Mouse (Mus musculus): ENCODE measurements at regions not wholly inside any gene's neighbourhood (a gene's known extent, or its start where the extent isn't known, plus 50 kb on each side); places are given as distances from the start of the nearest gene placed in this dataset.
A peak's percentile ranks its signal among the peaks of the same experiment; 100 is the strongest.

DNA sequence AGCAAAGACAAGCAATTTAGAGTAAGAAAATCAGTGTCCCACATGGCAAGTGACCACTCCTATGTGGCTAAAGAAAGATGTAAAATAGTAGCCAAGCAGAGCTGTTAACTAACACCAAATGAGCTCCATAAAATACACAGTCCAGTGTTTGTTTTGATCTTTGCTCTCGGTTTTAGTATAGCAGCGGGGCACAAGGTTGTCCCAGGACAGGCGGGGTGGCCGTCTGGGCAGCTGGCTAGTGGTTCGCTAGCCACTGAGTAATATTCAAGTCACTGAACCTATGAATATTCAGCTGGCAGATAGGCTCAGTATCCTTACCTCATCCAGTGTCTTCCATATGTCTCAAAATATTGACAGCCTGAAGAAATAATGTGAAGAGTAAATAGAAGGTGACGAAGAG is 189.5 kb downstream of the Klf5 start:
- WGBS, result 34% methylated on average over 6 of the region's 6 CpGs
- Histone ChIP-seq H3K4me3 (ENCODE audit: low read depth, low read length) (no peak overlapping the region), H3K9ac (ENCODE audit: low read length) (no peak overlapping the region), H3K4me2 (replicated peaks; ENCODE audit: low read depth) (no peak overlapping the region), H3K4me1 (replicated peaks; ENCODE audit: control insufficient read depth, insufficient read depth) (no peaks in the 10 kb centered on the region), H3K27me3 (ENCODE audit: control insufficient read depth, insufficient read depth, low read length) (no peaks in the 10 kb centered on the region), H3K36me3 (ENCODE audit: control insufficient read depth, insufficient read depth, low read length) (no peaks in the 10 kb centered on the region), H3K27ac (replicated peaks) (no peak overlapping the region), H3K9me3 (ENCODE audit: control insufficient read depth, low read length) (no peaks in the 10 kb centered on the region)
- no peak for TF ChIP-seq EP300 (optimal IDR thresholded peaks at IDR 0.05)
- TF ChIP-seq CTCF (IDR thresholded peaks at IDR 0.05; ENCODE audit: low read depth), result no peak
- DNase-seq (ENCODE audit: low spot score) (no peak), ATAC-seq (ENCODE audit: low FRiP score, low TSS enrichment) (peak; percentile 49; the same call in 1 of the 2 replicates)

DNA sequence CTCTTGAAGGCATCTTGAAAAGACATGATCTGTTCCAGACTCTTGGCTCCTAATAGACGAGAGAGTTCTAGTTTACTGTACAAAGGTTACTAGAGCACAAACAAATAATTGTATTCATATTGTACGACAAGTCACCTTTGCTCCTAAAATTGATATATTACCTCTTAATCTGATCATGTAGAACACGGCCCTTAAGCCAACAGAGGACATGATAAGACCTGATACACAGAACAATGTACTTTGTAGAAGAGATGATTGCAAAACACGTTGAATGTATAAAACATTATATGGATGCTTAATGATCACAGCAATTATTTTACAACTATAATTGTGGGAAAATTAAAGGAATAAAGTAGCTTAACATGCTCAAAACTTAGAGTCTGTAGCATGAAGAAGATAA is 194.7 kb downstream of the Klf5 start:
- no peak for ATAC-seq (ENCODE audit: low FRiP score, low TSS enrichment)
- no peak for DNase-seq (ENCODE audit: low spot score)

GRCm38 (mm10) chr14:99493659-99494058 is 195.2 kb downstream of the Klf5 start:
- no peak overlapping the region for H3K27ac ChIP-seq (replicated peaks)
- no peaks in the 10 kb centered on the region for H3K36me3 ChIP-seq (ENCODE audit: control insufficient read depth, insufficient read depth, low read length)
- H3K9ac ChIP-seq (ENCODE audit: low read length), result no peak overlapping the region
- H3K4me1 ChIP-seq (replicated peaks; ENCODE audit: control insufficient read depth, insufficient read depth), result no peaks in the 10 kb centered on the region
- no peak for DNase-seq (ENCODE audit: low spot score)
- H3K4me2 ChIP-seq (replicated peaks; ENCODE audit: low read depth), result no peak overlapping the region
- ATAC-seq (ENCODE audit: low FRiP score, low TSS enrichment), result no peak
- H3K27me3 ChIP-seq (ENCODE audit: control insufficient read depth, insufficient read depth, low read length), result no peaks in the 10 kb centered on the region
- no peaks in the 10 kb centered on the region for H3K9me3 ChIP-seq (ENCODE audit: control insufficient read depth, low read length)
- H3K4me3 ChIP-seq (ENCODE audit: low read depth, low read length), result no peak overlapping the region
- 88% methylated on average over 6 of the region's 6 CpGs for WGBS
- TF ChIP-seq CTCF (IDR thresholded peaks at IDR 0.05; ENCODE audit: low read depth), result no peak
- TF ChIP-seq EP300 (optimal IDR thresholded peaks at IDR 0.05), result no peak

More for the DNA sequence above, 194.7 kb downstream of the Klf5 start:
- WGBS, result 46% methylated on average over 4 of the region's 4 CpGs
- no peak overlapping the region for H3K27ac ChIP-seq (replicated peaks)
- no peak overlapping the region for H3K4me3 ChIP-seq (ENCODE audit: low read depth, low read length)
- H3K9me3 ChIP-seq (ENCODE audit: control insufficient read depth, low read length), result no peaks in the 10 kb centered on the region
- no peak overlapping the region for H3K9ac ChIP-seq (ENCODE audit: low read length)
- no peaks in the 10 kb centered on the region for H3K27me3 ChIP-seq (ENCODE audit: control insufficient read depth, insufficient read depth, low read length)
- no peaks in the 10 kb centered on the region for H3K36me3 ChIP-seq (ENCODE audit: control insufficient read depth, insufficient read depth, low read length)
- no peaks in the 10 kb centered on the region for H3K4me1 ChIP-seq (replicated peaks; ENCODE audit: control insufficient read depth, insufficient read depth)
- no peak overlapping the region for H3K4me2 ChIP-seq (replicated peaks; ENCODE audit: low read depth)
- TF ChIP-seq EP300 (optimal IDR thresholded peaks at IDR 0.05), result no peak
- TF ChIP-seq CTCF (IDR thresholded peaks at IDR 0.05; ENCODE audit: low read depth), result no peak

GRCm38 (mm10) chr14:99499502-99500266 is 201.2 kb downstream of the Klf5 start:
- WGBS, result 72% methylated on average over 7 of the region's 7 CpGs
- Histone ChIP-seq H3K27ac (replicated peaks) (no peak overlapping the region), H3K4me1 (replicated peaks; ENCODE audit: control insufficient read depth, insufficient read depth) (no peaks in the 10 kb centered on the region), H3K27me3 (ENCODE audit: control insufficient read depth, insufficient read depth, low read length) (no peaks in the 10 kb centered on the region), H3K36me3 (ENCODE audit: control insufficient read depth, insufficient read depth, low read length) (no peaks in the 10 kb centered on the region), H3K9me3 (ENCODE audit: control insufficient read depth, low read length) (no peaks in the 10 kb centered on the region), H3K9ac (ENCODE audit: low read length) (no peak overlapping the region), H3K4me2 (replicated peaks; ENCODE audit: low read depth) (no peak overlapping the region), H3K4me3 (ENCODE audit: low read depth, low read length) (no peak overlapping the region)
- TF ChIP-seq CTCF (IDR thresholded peaks at IDR 0.05; ENCODE audit: low read depth) (no peak), EP300 (optimal IDR thresholded peaks at IDR 0.05) (no peak)
- no peak for DNase-seq (ENCODE audit: low spot score)
- no peak for ATAC-seq (ENCODE audit: low FRiP score, low TSS enrichment)

DNA sequence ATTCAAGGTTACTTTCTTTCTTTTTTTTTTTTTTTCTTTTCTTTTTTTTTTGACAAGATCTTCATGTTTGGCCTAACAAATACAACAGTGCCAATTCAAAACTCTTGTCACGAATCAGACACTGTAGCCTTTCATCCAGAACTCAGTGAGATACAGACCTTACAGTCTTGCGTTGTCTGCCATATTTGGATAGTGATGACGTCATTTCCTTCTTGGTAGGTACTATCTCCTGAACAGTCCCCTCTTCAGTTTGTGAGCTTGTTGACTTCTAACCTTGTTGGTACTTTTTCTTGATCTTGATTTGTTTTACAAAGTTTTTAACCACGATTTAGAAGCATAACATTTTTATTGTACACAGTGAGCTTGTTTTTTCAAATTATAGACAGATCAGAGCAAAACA is 206.4 kb downstream of the Klf5 start:
- H3K36me3 ChIP-seq (ENCODE audit: control insufficient read depth, insufficient read depth, low read length), result no peaks in the 10 kb centered on the region
- ATAC-seq (ENCODE audit: low FRiP score, low TSS enrichment), result no peak
- 70% methylated on average over 4 of the region's 4 CpGs for WGBS

More for the DNA sequence above, 206.4 kb downstream of the Klf5 start:
- no peak for DNase-seq (ENCODE audit: low spot score)
- no peak overlapping the region for H3K9ac ChIP-seq (ENCODE audit: low read length)
- H3K4me2 ChIP-seq (replicated peaks; ENCODE audit: low read depth), result no peak overlapping the region
- H3K27ac ChIP-seq (replicated peaks), result no peak overlapping the region
- H3K27me3 ChIP-seq (ENCODE audit: control insufficient read depth, insufficient read depth, low read length), result no peaks in the 10 kb centered on the region
- no peaks in the 10 kb centered on the region for H3K9me3 ChIP-seq (ENCODE audit: control insufficient read depth, low read length)
- H3K4me3 ChIP-seq (ENCODE audit: low read depth, low read length), result no peak overlapping the region
- H3K4me1 ChIP-seq (replicated peaks; ENCODE audit: control insufficient read depth, insufficient read depth), result no peaks in the 10 kb centered on the region
- no peak for TF ChIP-seq CTCF (IDR thresholded peaks at IDR 0.05; ENCODE audit: low read depth)
- no peak for TF ChIP-seq EP300 (optimal IDR thresholded peaks at IDR 0.05)
